Mouse (Mus musculus): ENCODE data around the gene Ubl7.

Gene Ubl7

DNA sequence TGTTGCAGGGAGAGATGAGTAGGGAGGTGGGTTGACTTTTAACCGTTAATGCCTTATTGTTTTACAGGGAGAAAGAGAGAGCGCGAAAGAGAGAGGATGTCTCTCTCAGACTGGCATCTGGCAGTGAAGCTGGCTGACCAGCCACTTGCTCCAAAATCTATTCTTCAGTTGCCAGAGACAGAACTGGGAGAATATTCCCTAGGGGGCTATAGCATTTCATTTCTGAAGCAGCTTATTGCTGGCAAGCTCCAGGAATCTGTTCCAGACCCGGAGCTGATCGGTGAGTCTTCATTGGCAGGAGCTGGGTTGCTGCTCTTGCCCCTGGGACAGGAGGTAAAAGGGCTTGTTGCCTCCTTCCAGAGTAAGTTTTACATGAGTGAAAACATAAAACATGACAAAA lies 1.8 kb downstream of the Ubl7 start:
- CTCF ChIA-PET: no interaction called here

DNA sequence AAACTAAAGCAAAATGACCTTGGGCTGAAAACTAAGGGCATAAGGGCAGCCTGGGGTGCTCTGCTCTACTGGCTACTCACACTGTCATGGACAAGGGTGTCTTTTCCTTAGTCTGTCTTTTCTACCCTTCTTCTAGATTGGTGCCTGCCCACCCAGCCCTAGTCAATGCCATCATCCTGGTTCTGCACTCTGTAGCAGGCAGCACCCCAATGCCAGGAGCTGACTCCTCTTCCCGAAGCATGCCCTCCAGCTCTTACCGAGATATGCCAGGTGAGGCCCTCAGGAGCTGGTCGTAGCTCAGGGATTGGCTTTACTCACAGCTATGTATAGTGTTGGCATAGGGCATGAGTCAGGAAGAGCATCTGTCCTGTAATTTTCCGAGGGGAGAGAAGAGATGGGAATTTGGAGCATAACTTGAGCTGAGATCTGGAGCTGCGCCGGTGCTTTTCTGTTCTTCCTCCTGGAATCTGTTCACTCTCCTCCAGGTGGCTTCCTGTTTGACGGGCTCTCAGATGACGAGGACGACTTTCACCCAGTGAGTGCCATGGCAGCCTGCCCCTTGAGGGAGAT lies 10.8 kb downstream of the Ubl7 start:
- CTCF ChIA-PET: interaction anchor here (1.4 kb wide), 1 partner anchor 10 kb away, joined by 3 read pairs; no protein-coding TSS in a partner anchor

DNA sequence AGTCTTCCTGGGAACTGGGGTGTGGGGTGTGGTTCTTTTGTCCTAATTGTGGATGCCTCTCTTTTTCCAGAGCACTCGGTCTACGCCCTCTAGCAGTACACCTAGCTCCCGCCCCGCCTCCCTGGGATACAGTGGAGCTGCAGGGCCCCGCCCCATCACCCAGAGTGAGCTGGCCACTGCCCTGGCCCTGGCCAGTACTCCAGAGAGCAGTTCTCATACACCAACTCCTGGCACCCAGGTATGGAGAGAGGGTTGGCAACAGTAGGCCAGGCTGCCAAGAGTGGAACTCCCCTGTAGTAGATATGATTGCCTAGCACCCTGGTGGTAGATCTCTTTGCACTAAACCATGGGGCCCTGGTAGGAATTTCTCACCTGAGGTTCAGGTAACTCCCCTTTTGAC lies 11.6 kb downstream of the Ubl7 start:
- CTCF ChIA-PET: interaction anchor here (1.4 kb wide), 1 partner anchor 9 kb away, joined by 3 read pairs; no protein-coding TSS in a partner anchor

DNA sequence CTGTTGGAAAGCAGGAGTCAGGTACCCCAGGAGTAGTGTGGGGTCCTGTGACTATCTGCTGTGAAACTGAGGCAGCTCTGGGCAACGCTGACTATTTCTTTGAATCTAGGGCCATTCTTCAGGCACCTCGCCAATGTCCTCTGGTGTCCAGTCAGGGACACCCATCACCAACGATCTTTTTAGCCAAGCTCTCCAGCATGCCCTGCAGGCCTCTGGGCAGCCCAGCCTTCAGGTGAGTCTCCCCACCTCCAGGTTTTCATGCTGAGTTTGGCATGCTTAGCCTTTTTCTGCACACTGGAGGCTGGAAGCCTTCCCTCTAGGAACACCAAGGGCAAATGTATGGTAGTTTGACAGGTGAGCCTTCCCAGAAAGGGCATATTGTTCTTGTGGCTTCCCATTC lies 12.3 kb downstream of the Ubl7 start:
- CTCF ChIA-PET: interaction anchor here (1.4 kb wide), 1 partner anchor 9 kb away, joined by 3 read pairs; no protein-coding TSS in a partner anchor

DNA sequence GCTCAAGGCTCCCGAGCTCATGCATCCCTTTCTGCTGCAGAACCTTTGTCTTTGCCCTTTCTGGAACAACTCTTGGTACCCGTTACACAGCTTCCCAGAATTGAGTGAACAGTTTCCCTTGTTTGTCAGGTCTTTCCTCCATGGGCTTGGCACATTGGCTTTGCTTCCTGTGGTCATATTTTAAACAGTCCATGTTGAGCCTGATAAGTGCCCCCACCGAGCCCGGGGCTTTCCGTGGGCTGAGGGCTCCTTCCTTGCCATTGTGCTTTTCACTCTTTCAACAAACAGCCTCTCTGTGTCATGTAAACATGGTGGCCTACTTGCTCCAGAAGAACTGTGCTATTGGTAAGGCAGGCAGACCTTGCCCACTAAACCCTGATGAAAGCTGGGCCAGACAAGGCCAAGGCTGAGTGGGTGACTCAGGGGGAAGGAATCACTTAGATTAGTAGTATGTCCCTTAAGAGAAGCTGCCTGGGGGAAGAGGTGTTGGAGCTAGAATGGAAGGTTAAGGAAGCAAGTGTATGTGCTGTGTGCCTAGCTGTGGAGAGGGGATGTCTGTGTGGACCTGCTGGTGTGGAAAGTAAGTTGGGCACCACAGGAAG lies 20.5 kb downstream of the Ubl7 start:
- CTCF ChIA-PET: interaction anchor here (0.7 to 1.3 kb wide), 2 partner anchors 8 to 9 kb away, joined by 3 to 4 read pairs; no protein-coding TSS in a partner anchor

DNA sequence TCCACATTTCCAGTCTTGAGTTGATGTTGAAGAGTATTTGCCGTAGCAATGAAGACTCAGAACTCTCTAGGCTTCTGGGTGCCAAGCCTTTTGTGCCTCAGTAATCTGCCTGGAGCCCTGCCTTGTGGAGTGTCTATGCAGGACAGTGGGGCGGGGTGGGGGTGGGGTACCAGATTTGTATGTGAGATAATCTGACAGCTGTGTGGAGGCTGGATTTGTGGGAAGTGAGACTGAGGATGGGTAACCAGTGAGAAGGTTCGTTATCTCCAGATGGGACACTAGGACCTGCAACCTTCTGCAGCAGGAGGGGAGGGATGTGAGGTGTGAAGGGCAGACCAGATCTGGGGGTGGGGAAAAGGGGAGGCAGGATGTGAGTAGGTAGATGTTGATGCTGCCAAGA lies 21.5 kb downstream of the Ubl7 start:
- CTCF ChIA-PET: interaction anchor here (0.6 to 1.3 kb wide), 2 partner anchors 10 to 722 kb away, joined by 3 to 4 read pairs; no protein-coding TSS in a partner anchor

DNA sequence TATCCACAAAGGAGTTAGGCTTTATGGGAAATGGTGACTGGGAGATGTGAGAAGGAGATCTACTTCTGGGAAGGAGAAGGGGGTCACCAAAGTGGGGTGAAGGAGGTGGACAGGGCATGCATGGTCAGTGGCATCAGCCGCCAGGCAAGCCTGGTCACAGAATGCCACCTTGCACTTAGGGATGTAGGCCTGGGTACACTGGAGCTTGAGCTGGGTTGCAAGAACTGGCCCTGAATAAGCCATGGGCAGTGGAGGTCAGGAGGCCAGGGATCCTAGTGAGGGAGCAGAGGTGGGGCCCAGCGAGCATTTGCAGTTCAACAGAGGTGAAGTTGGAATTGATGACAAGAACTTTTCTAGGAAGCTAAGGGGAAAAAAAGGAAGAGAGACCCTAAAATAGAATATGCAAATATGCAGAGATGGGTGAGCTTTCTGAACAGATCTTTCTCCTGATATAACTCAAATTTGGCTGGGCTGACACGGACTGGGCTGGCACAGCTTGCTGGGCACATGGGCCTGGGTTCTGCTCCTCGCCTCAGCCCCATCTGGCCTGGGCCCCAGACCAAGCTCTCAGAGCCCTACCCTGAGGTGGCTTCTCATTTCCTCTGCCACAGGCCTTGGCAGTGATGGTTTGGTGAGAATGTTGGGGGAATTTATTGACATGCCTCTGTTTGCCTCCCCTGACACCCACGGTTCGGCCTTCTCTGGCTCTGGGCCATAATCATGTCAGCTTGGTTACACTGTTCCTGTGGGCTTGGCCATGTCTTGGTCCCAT lies 22.2 kb downstream of the Ubl7 start:
- CTCF ChIA-PET: interaction anchor here (0.5 to 1.3 kb wide), 2 partner anchors 65 to 97 kb away, joined by 3 to 5 read pairs; partner anchors contain the start of gene Arid3b

DNA sequence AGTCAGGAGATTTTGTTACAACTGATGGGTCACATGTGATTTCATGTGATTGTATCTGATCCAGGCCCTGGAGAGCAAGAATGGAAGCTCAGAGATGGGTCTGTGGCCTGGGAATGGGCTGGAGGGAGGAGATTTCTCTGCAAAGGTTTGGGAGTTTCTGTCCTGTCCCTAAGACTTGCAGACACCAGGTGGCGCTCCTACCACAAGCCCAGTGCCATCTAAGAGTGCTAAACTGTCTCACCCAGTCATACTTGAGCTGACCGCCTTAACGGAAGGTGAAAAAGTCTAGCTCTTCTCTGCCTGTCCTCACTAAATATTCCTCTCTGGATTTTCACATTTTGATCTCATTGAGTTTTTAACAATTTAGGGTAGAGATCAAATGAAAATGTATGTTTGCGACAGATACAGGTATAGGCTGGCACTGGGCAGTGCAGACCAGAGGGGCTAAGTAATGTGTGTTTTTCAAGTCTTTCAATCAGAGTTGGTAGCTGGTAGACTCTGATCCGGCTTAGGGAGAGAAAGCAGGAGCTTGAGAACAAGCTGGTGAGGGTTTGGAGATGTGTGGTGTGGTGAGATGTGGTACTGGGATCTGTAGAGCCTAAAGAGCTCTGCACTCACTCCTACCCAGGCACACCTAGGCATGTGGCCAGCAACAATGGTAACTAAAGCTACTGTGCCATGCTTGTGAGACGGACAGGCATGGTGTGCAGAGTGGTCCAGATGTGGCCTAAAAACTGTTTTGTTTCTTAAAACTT lies 25.1 kb downstream of the Ubl7 start:
- CTCF ChIA-PET: interaction anchor here (1.0 to 3.0 kb wide), 9 partner anchors 39 to 72 kb away, joined by 3 to 27 read pairs (median 6); no protein-coding TSS in a partner anchor

DNA sequence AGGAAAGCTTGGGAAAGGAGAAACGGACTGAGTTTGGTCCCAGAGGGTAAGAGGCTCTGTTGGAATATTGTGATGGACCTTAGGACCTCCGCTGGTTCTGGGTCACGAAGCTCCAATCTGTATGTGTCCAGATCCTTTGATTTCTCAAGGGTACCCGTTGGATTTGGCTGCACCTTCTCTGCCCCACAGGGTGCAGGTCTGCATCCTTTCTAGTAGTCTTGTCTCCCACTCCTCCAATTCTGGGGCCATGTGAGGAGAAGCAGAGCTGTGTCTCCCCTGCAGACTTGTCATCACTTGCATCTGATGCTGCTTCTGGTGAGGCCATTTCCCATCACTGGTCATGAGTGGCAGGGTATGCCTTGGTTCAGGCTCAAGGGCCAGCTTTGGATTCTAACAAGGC lies 26.4 kb downstream of the Ubl7 start:
- CTCF ChIA-PET: interaction anchor here (0.6 to 3.0 kb wide), 5 partner anchors 50 to 764 kb away, joined by 3 to 27 read pairs (median 6); no protein-coding TSS in a partner anchor

DNA sequence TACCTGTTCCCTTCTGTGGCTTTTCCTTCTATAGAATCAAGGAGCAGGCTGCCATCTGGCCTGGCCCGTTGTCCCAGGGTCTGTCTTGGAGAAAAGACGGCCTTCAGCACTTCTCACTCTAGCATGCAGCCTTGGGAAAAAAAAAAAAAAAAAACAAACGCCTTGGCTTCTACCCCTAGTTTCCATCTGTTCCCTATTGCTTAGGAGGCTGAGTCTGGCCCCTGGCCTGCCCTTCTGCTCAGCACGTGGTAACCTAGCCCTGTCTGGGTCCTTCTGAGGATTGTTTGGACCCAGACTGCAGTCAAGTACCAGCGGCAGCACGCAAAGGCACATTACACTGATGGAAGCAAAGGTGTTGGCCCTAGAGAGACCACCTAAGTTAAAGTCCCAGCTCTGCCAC lies 26.9 kb downstream of the Ubl7 start:
- CTCF ChIA-PET: interaction anchor here (0.6 to 3.0 kb wide), 2 partner anchors 52 to 764 kb away, joined by 3 to 20 read pairs; no protein-coding TSS in a partner anchor

DNA sequence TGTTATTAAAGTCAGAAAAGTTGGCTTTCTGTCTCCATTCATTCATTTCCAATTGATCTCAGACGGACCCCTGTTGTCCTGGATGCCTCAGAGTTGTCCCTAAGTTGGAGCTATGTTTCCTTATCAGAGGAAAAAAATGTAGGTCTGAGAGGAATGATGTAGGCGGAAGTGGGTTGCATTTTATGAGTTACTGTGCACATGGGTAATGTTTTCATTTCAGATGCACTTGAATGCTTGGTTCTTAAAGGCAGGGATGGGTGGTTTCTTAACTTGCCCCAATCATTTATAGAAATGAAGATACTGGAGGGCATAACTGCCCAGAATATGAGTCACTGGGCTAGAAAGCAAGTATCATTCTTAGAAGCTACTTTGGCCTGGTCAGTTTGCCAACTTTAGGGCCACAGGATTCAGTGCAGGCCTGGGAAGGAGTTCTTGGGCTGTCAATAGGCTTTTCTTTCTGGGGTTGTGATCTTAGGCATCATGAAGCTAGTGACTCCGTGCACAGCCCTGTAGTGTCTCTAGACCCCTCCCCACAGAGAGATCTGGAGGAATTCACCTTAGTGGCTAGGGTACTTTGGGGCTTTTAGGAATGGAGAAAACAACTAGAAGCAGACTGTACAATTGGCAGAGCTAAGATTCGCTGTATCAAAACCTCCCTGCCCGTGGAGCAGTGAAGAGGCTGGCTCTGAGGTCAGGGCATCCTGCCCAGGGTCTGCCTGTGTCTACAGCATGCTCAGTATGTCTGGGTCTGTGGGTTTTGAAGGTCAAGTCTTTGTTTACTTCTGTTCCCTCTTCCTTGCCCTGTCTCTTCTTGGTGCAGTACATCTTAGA lies 27.7 kb downstream of the Ubl7 start:
- CTCF ChIA-PET: interaction anchor here (0.6 to 0.7 kb wide), 2 partner anchors 52 to 209 kb away, joined by 3 read pairs; no protein-coding TSS in a partner anchor

DNA sequence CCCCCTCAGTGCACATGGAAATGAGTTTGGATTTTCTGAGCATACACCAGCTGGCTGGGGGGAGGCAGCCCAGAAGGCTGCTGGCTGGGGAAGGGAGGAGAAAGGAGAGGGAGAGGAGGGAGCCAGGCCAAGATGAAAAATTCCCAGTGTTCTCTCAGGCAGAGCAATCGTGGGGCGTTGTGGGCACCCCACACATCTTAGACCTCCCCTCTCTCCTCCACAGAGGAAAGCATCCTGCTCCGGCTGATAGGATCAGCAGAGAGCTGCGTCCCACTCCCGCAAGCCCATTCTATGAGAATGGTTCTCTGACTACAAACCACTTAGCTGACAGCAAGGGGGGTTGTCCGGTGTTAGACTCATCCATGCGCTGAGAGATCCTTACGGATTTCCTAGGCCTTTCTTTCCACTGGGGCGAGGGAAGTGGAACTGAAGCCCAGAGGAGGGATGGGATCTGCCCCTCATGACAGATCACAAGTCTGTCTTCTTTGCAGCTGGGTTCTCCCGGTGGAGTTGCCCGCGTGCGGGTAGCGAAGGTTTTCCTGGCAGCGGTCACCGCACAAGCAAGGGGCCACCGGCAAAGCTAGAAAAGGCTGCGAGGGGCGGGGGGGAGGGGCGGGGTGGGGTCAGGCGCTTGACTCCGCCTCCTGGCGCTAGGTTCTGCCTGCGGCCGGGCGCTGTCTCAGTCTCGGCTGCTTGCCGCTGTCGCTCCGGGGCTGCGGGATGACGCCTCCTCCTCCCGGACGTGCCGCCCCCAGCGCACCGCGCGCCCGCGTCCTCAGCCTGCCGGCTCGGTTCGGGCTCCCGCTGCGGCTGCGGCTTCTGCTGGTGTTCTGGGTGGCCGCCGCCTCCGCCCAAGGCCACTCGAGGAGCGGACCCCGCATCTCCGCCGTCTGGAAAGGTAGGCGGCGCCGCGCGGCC lies 28.9 kb downstream of the Ubl7 start, which contains the start of gene Sema7a:
Gene Sema7a, plus strand, starts transcription at position 682 of the 918 bp plus-strand sequence.
- CTCF ChIA-PET: interaction anchor here (0.5 to 0.8 kb wide), 6 partner anchors 8 to 438 kb away, joined by 3 to 7 read pairs (median 4); no protein-coding TSS in a partner anchor

DNA sequence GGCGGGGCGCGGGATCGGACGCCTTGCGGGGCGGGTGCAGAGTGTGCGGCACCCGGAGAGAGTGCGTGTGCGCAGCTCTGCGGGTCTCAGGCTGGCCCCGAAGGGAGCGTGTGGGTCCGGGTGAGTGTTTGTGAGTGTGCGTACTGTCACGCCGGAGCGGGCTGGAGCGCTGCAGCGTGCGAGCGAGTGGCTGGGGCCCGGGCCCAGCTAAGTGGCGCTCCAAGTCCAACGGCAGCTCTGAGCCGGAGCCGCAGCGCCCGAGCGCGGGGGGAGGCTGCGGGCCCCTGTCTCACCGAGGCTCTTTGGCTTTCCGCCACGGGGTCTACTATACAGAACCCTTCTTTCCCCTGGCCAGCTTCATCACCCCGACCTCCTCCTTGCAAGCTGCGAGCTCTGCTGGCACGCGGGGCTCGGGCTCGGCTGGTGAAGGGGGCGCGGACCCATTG lies 29.6 kb downstream of the Ubl7 start:
- CTCF ChIA-PET: interaction anchor here (0.5 to 0.8 kb wide), 3 partner anchors 41 to 439 kb away, joined by 3 to 4 read pairs (median 3); no protein-coding TSS in a partner anchor

DNA sequence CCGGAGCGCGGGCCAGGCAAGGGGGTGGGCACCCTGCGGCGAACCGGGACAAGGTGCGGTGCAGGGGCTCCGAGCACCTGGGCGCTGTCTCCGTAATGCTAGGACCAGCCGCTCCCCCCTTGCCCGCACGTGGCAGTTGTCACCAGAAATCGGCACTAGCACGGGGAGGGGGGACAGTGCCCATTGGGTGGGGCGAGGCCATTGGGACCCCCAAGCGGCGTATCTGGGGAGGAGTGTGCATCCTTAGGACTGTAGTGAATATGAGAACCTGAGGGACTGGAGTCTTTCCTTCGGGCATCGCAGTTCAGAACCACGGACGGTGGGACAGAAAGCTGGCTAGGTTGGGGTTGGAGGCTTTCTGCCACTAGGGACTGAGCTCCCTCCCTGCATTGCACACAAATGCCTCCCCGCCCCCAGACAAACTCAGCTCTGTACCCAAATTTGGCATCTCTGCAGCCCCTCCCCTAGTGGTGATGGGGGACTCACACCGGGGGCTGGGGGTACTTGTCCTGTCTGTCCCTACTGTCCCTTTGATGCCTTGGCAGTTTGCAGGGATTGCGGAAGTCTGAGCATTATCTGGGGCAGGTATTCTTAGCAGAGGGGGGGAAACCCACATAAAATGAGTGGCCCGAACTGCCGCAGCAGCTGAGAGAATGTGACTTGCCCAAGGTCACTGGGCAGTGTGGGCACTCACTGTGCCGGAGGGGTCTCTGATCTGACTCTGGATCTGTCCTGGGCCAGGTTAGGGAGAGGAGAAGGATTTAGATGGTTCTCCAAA lies 30.3 kb downstream of the Ubl7 start:
- CTCF ChIA-PET: interaction anchor here (0.6 to 0.8 kb wide), 3 partner anchors 40 to 169 kb away, joined by 3 to 4 read pairs (median 3); no protein-coding TSS in a partner anchor

DNA sequence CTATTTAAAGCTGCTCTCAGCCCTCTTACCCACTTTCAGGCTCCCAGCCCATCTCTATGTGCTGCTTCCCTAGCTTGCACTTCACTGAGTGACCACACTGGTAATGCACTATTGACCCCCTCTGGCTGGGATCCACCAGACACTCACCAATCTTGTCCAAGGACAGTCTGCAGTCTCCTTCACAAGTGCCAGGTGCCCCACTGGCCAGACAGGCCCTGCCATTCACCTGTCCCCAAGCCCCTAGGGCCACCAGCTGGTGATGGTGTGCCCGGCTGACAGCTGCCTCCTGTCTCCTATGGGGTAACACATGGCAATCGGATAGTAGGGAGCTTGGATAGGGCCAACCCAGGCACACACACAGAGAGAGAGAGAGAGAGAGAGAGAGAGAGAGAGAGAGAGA lies 31.3 kb downstream of the Ubl7 start:
- CTCF ChIA-PET: interaction anchor here (0.6 kb wide), 1 partner anchor 170 kb away, joined by 4 read pairs; no protein-coding TSS in a partner anchor

DNA sequence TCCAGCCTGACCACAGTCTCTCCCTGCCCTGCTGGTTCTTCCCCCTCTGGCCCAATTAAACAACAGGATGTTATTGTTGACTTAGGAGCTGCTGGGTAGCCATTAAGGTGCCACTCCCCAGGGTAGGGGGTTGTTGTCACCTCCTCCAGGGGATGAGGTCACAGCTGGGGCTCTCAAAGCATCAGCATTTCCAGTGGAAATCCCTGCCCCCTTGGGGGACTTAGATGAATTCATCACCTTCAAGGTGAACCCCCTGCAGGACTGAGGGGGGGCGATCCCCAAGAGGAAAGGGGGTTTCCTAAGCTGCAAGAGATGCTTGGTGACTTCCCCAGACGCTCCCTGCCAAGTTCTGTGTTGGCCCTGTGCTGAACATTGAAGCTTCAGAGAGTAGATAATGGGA lies 32.3 kb downstream of the Ubl7 start:
- CTCF ChIA-PET: interaction anchor here (0.6 kb wide), 1 partner anchor 15 kb away, joined by 10 read pairs; no protein-coding TSS in a partner anchor

DNA sequence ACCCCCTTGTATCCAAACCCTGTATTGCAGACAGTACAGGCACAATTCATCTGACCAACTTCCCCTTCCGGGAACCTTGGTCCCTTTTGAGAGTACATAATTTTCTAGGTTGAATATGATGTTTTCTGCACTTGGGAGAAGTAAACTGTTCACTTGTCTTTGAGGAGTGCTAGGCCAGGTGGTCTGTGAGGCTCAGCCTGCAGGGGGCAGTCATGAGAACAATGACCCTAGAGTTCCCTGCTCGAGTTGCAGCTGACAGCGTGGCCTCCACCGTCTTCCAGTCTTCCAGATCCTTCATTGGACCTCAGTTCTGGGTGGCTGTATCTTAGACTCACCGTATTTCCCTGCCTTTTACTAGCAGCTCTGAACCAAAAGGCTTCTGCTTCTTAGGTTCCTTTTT lies 33.8 kb downstream of the Ubl7 start:
- CTCF ChIA-PET: interaction anchor here (0.9 kb wide), 1 partner anchor 36 kb away, joined by 3 read pairs; no protein-coding TSS in a partner anchor
